Mouse (Mus musculus): ENCODE results near the gene Hmg20a. TPM values are rescaled to one million over a fixed set of nuclear protein-coding genes. Genes with fewer than 3 reads are reported as not detected.
"Not testable (repeated sequence)": the region's sequence is repeated elsewhere in the genome, so short reads cannot be mapped to it uniquely, and the experiment has no call there.

Hmg20a gene
- polyA plus RNA-seq, 1 experiment from 2014 or later, result 70.3 TPM

DNA sequence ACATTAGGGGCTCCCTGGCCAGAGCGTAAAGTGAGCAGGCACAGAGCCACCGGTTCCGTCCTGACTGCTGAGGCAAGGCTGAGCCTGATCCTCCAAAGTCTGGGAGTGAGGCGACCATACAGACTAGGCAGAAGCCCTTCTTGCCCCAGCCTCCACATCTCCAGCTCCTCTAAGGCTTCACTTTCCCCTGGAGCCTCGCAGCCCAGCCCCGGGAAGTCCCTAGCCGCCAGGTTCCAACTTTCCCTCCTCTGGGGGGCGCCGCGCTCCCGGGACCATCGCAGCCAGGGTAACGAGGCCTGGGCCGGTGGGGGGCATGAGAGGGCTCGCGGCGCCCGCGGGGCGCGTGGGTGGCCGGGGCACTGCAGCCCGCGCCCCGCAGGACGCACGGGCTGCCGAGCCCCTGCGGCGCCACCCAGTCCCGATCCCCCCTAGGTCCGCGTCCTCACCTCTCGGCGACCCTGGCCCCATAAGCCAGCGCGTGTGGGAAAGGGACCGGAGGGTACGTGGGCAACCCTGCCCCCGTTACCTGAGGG lies 928 bp upstream of the Hmg20a start:
- no peaks in the 10 kb centered on the region for H3K27me3 ChIP-seq (ENCODE audit: insufficient read depth, poor library complexity, severe bottlenecking)
- WGBS, result under 1% methylated on average over 40 of the region's 40 CpGs
- H3K4me3 ChIP-seq, result peak overlapping the region; percentile 81
- no peaks in the 10 kb centered on the region for H3K36me3 ChIP-seq
- peaks cover 42% of the 10 kb centered on the region for H3K4me1 ChIP-seq (replicated peaks)
- no peaks in the 10 kb centered on the region for H3K9me3 ChIP-seq
- H3K27ac ChIP-seq, result peak overlapping the region; percentile 94
- DNase-seq (ENCODE audit: low spot score), result peak; percentile 80

DNA sequence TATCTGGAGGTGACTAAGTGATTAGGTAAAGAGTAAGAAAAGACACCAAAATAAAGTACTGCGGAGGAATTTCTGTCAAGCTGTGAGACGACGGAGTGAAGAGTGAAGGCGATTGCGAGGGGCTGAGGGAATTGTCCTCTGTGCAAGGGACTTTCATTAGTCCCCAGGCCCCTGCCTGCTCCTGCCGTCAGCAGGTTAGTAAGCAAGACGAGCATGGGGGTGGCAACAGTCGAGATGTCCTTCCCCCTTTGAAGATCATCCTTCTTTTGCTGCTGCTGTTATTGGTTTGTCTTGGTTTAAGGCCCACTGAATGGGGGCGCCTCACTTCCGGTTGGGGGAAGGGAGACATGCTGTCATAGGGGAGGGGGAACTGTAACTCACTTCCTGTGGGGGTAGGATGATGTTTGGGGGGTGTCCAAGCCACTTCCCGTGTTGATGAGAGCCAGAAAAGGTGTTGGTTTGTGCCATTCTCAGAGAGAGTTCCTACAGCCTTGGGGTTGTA lies 380 bp downstream of the Hmg20a start:
- peaks cover 46% of the 10 kb centered on the region for H3K4me1 ChIP-seq (replicated peaks)
- H3K27ac ChIP-seq, result peak overlapping the region; percentile 94
- H3K4me3 ChIP-seq, result peak overlapping the region; percentile 81
- H3K36me3 ChIP-seq, result no peaks in the 10 kb centered on the region
- under 1% methylated on average over 11 of the region's 11 CpGs for WGBS
- H3K27me3 ChIP-seq (ENCODE audit: insufficient read depth, poor library complexity, severe bottlenecking), result no peaks in the 10 kb centered on the region
- DNase-seq (ENCODE audit: low spot score), result peak; percentile 85
- H3K9me3 ChIP-seq, result no peaks in the 10 kb centered on the region

DNA sequence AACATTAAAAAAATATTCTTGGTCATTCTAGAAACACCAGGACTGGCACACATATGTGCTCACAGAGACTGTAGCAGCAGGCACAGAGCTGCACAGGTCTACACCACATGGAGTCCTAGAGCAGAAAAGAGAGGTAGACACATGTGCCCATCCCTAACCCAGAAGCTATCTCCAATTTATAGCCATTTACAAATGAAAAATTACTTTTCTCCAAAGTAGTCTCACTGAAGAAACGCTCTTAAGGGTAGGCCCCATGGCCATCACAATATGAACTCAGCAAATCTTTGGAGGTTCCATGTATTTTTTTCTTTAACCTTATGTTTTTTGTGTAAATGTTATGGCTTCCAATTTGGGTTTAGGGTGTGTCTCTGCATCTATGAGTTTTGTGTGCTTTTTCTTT lies 1.8 kb downstream of the Hmg20a start:
- H3K9me3 ChIP-seq, result no peaks in the 10 kb centered on the region
- no peaks in the 10 kb centered on the region for H3K27me3 ChIP-seq (ENCODE audit: insufficient read depth, poor library complexity, severe bottlenecking)
- peaks cover 46% of the 10 kb centered on the region for H3K4me1 ChIP-seq (replicated peaks)
- 91% methylated on average over 1 of the region's 1 CpGs for WGBS
- H3K36me3 ChIP-seq, result no peaks in the 10 kb centered on the region
- H3K27ac ChIP-seq, result no peak overlapping the region
- no peak for DNase-seq (ENCODE audit: low spot score)
- no peak overlapping the region for H3K4me3 ChIP-seq

DNA sequence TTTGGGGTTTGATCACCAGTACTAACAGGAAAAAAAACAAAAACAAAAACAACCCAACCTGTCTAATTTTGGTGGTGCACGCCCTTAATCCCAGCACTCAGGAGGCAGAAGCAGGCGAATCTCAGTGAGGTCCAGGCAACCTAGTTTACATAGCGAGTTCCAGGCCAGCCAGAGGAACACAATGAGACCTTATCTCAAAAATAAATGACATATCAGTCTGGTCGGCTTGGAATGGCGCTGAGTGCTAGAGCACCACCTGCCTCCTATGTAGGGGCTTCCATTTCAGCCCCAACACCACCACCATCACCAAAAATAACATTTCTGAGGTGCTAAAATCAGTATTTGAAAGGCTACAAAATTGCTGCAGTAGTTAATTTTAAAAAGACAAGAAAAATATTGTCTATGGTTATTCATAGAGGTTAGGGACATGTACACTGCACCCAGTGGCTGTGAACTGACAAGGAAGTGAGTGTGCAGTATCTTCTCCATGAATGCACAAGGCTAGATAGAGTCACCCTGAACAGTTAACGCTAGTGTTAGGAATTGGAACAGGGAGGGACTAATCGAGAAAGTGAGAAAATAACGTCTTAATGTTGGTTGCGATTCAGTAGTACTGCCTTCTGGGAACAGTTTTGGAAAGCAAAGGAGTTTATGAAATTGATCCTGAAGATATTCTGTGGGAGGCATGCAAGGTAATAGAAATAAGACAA lies 2.6 kb downstream of the Hmg20a start:
- WGBS, result 92% methylated on average over 9 of the region's 9 CpGs
- Histone ChIP-seq H3K9me3 (no peaks in the 10 kb centered on the region), H3K36me3 (no peaks in the 10 kb centered on the region), H3K4me3 (no peak overlapping the region), H3K27me3 (ENCODE audit: insufficient read depth, poor library complexity, severe bottlenecking) (no peaks in the 10 kb centered on the region), H3K4me1 (replicated peaks) (peaks cover 46% of the 10 kb centered on the region), H3K27ac (no peak overlapping the region)
- no peak for DNase-seq (ENCODE audit: low spot score)

DNA sequence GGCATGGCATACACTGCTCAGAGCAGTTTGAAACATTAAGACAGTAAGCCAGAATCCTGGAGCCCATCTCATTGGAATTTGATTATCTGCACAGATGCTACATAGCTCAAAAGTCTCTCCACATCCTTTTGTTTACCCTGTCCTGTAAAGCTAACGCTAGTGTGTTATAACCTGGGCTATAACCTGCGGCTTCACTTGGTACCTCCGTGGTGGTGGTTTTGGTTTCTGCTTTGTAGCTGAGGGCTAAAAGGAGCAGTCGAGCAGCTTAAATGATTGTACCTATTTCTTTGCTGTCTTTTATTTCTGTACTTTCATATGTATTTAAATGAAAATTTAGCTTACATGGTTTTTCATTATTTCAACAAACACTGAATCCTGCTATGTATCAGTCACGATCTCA lies 3.6 kb downstream of the Hmg20a start:
- 87% methylated on average over 5 of the region's 5 CpGs for WGBS
- Histone ChIP-seq H3K36me3 (no peaks in the 10 kb centered on the region), H3K4me3 (no peak overlapping the region), H3K27me3 (ENCODE audit: insufficient read depth, poor library complexity, severe bottlenecking) (no peaks in the 10 kb centered on the region), H3K27ac (no peak overlapping the region), H3K9me3 (no peaks in the 10 kb centered on the region), H3K4me1 (replicated peaks) (peaks cover 37% of the 10 kb centered on the region)
- no peak for DNase-seq (ENCODE audit: low spot score)

DNA sequence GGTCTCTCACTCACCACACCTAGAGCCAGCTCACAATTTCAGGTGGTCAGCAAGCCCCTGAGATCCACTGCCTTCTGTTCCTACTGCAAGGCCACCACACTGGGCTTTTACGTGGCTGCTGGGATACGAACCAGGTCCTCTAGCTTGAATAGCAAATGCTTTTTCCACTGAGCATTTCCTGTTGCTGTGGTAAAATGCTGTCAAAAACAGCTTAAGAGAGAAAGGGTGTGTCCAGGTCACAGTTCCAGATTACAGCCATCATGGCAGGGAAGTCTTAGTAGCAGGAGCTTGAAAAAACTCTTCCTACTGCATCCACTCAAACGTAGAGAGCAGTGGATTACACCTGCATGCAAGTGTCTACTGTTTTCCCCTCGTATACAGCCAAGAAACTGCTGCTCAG lies 6.5 kb downstream of the Hmg20a start:
- Histone ChIP-seq H3K27ac (no peak overlapping the region), H3K4me3 (no peak overlapping the region), H3K36me3 (no peaks in the 10 kb centered on the region), H3K27me3 (ENCODE audit: insufficient read depth, poor library complexity, severe bottlenecking) (no peaks in the 10 kb centered on the region), H3K9me3 (no peaks in the 10 kb centered on the region), H3K4me1 (replicated peaks) (peaks cover 23% of the 10 kb centered on the region)
- 90% methylated on average over 4 of the region's 4 CpGs for WGBS
- DNase-seq (ENCODE audit: low spot score), result no peak

DNA sequence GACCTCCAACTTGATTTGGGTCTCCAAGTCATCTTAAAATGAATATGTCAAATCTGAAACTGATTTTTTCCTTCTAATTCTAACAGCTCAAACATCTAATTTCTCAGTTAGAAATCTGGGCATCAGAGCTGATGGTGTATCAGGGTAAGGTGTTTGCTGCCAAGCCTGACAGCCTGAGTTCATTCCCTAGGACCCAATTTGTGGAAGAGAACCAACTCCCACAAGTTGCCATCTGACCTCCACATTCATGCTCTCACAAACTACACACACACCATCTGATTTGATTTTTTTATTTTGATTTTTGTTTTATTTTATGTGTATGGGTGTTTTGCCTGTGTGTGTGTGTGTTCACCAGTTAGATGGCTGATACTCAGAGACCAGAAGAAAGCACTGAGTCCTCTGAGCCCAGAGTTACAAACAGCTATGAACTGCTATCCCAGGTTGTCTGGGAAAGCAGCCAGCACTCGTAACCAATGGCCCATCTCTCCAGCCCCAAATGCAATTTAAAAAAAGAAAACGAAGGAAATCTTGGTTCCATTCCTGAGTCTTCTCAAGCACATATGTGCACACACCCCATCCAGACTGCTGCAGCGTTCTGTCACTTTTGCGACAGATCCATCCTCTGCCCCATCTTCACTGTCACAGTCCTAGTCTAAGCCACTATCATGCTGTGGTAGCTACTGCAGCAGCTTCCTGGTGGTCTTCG lies 17.6 kb downstream of the Hmg20a start:
- H3K4me3 ChIP-seq, result no peak overlapping the region
- no peaks in the 10 kb centered on the region for H3K4me1 ChIP-seq (replicated peaks)
- no peak overlapping the region for H3K27ac ChIP-seq
- H3K36me3 ChIP-seq, result no peaks in the 10 kb centered on the region
- WGBS, result 94% methylated on average over 5 of the region's 5 CpGs
- no peaks in the 10 kb centered on the region for H3K27me3 ChIP-seq (ENCODE audit: insufficient read depth, poor library complexity, severe bottlenecking)
- no peaks in the 10 kb centered on the region for H3K9me3 ChIP-seq
- no peak for DNase-seq (ENCODE audit: low spot score)

DNA sequence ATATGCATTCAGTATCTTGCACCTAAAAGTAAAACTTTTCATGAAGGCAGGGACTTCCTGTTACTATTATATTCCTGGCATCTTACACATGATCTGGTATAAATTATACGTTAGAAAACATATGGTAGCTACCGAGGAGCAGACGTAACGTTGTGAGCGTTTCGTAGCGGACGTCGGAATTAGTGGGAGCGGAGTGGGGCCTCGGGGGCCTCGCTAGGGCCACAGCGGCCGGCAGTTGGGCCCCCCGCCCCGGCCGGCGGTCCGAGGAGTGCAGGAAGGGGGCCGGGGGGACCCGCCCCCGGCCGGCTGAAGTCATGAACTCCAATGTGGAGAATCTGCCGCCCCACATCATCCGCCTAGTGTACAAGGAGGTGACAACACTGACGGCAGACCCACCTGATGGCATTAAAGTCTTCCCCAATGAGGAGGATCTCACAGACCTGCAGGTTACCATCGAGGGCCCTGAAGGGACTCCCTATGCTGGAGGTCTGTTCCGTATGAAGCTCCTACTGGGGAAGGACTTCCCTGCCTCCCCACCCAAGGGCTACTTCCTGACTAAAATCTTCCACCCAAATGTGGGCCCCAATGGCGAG lies 19.0 kb downstream of the Hmg20a start:
- not testable (repeated sequence) for H3K27ac ChIP-seq; DNase-seq (ENCODE audit: low spot score); H3K9me3 ChIP-seq; H3K36me3 ChIP-seq; H3K4me3 ChIP-seq; H3K4me1 ChIP-seq (replicated peaks); H3K27me3 ChIP-seq (ENCODE audit: insufficient read depth, poor library complexity, severe bottlenecking)
- WGBS, result 94% methylated on average over 28 of the region's 29 CpGs

DNA sequence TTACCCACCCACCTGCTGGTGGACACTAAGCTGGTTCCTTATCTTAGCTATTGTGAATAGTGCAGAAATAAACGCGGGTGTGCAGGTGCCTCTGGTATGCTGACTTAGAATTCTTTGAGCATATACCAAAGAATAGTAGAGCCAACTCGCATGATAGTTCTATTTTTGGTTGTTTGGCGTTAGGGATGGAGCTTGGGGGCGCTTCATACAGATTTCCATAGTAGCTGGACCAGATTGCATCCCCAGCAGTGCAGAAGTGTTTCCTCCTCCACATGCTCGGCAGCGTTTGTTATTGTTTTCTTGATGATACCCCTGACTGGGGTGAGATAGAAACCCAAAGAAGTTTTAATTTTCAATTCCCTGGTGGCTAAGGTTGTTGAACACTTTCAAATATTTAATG lies 21.3 kb downstream of the Hmg20a start:
- 84% methylated on average over 7 of the region's 7 CpGs for WGBS
- Histone ChIP-seq H3K36me3 (no peaks in the 10 kb centered on the region), H3K27me3 (ENCODE audit: insufficient read depth, poor library complexity, severe bottlenecking) (no peaks in the 10 kb centered on the region), H3K27ac (no peak overlapping the region), H3K4me3 (no peak overlapping the region), H3K9me3 (no peaks in the 10 kb centered on the region), H3K4me1 (replicated peaks) (no peaks in the 10 kb centered on the region)
- DNase-seq (ENCODE audit: low spot score), result no peak

DNA sequence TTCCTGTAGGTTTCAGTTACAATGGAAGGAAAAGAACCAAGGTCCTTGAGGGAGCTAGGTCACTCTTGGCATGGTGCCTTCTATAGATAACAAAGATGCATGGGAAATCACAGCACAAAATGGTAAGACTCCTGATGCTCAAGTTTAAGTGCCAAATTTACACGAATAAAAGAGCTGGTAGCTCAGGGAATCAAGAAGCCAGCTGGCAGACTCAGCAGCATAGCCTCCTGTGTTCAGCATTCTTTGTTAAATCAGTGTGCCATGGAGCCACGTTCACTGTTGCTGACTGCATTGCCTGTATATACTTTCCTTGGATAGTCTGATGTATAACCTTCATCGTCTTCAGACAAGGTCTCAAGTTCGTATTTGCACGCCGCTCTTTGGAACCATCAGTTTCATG lies 33.2 kb downstream of the Hmg20a start:
- H3K4me3 ChIP-seq, result no peak overlapping the region
- H3K36me3 ChIP-seq, result peaks cover 3% of the 10 kb centered on the region; the same call in 1 of the 2 replicates
- WGBS, result 93% methylated on average over 6 of the region's 6 CpGs
- H3K27me3 ChIP-seq (ENCODE audit: insufficient read depth, poor library complexity, severe bottlenecking), result no peaks in the 10 kb centered on the region
- H3K9me3 ChIP-seq, result no peaks in the 10 kb centered on the region
- DNase-seq (ENCODE audit: low spot score), result no peak
- no peaks in the 10 kb centered on the region for H3K4me1 ChIP-seq (replicated peaks)
- no peak overlapping the region for H3K27ac ChIP-seq

DNA sequence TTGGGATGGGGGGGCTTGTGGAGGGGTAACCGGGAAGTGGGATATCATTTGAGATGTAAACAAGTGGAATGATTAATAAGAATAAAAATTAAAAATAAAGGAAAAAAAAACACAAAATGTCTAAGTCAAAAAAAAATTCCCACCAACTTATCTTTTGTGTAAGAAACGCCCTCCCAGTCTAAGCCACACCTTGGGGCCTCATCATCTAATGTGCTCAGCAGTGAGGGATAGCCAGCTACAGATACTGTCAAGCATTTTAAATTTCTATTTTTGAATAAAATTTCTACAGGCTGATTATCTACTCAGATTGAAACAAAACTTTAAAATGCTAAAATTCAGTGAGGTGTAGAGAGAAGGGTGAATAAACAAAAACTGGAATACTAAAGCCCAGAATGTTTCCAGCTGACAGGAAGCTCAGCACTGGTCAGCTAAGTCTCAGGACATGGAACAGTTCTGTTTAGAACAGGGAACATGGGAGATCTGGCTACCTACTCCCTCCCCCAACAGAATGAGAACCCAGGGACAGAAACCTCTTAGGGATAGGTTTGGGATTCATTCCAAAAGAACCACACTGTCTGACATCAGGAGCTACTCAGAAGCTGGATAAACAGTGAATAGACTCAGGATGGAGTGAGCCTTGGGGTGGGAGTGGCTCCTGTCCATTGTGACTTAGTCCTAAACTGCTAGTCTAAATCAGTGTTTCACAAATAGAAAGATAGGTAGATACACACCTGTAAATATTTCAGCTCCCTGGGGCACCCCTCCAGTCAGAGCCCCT lies 34.8 kb downstream of the Hmg20a start:
- Histone ChIP-seq H3K36me3 (no peaks in the 10 kb centered on the region), H3K9me3 (no peaks in the 10 kb centered on the region), H3K4me1 (replicated peaks) (no peaks in the 10 kb centered on the region), H3K27me3 (ENCODE audit: insufficient read depth, poor library complexity, severe bottlenecking) (no peaks in the 10 kb centered on the region), H3K4me3 (no peak overlapping the region), H3K27ac (no peak overlapping the region)
- no peak for DNase-seq (ENCODE audit: low spot score)
- WGBS, result 92% methylated on average over 2 of the region's 2 CpGs

DNA sequence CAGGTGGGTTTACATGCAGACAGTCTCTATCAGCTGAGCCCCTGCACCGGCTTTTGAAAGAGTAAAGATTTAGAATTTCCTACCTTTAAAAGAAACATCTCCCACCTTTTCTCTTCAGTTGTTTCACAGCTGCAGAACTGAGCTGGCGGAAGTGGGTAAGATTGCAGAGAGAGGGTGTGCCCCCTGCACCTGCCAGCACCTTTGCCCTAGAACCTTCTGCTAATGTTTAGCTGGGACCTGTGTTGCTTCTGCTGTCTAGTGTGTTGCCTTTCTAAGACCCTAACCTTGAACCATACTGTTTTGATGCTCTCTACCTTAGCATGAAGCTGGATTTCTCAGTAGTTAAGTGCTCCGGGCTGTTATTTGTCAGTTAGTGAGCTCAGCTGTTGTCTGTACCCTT lies 38.0 kb downstream of the Hmg20a start:
- Histone ChIP-seq H3K27ac (no peak overlapping the region), H3K4me3 (no peak overlapping the region), H3K27me3 (ENCODE audit: insufficient read depth, poor library complexity, severe bottlenecking) (no peaks in the 10 kb centered on the region), H3K4me1 (replicated peaks) (no peaks in the 10 kb centered on the region), H3K36me3 (no peaks in the 10 kb centered on the region), H3K9me3 (no peaks in the 10 kb centered on the region)
- 94% methylated on average over 3 of the region's 3 CpGs for WGBS
- no peak for DNase-seq (ENCODE audit: low spot score)

Measured in hindbrain, embryonic 10.5 days (tissue).